In genomic region chr2:180124192-180124591, GRCm38 (mm10) we compare ENCODE assay signal across 24 mouse cellular contexts. TPM values are rescaled to one million over a fixed set of nuclear protein-coding genes. Genes with fewer than 3 reads are reported as not detected.
DNase-seq lines count a peak whose midpoint lies in the region; ATAC-seq and TF ChIP-seq lines count a peak whose summit lies in the region.
"Had no signal": no experiment of that assay in that cellular context is flagged by ENCODE, and none has a peak within 500 bp of the region (broad histone marks: within the 10 kb centered on the region; RNA-seq: fewer than 3 reads in every experiment).

No protein-coding gene starts in this region.

- no peak overlapping the region for H3K9ac ChIP-seq in kidney, postnatal 0 days (ENCODE audit: low read depth, low read length)
- H3K9ac ChIP-seq: limb, embryonic 15.5 days; lung, embryonic 14.5 days; stomach, embryonic 15.5 days had no signal

- peak; percentile 42 for DNase-seq in CD4-positive, CD25-positive, alpha-beta regulatory T cell, adult 2 months (ENCODE audit: low read depth, low spot score)
- no peak for DNase-seq in kidney, postnatal 0 days (ENCODE audit: low spot score)
- no peak for DNase-seq in kidney, adult 18-20 months
- peak; percentile 68 for DNase-seq in 416B (ENCODE audit: low read depth)
- DNase-seq in NIH3T3 (ENCODE audit: low read depth), result peak; percentile 38
- no peak for DNase-seq in left cerebral cortex, postnatal 36 days (ENCODE audit: low spot score in 2 of 2)
- no peak for DNase-seq in thymus, postnatal 25 days
- DNase-seq: cerebellum, adult 2 months; gastrocnemius, postnatal 14 days; heart, adult 18-20 months; layer of hippocampus, postnatal 36 days; lung, embryonic 14.5 days; lung, postnatal 4 days; right cerebral cortex, postnatal 25 days; thymus, adult 2 months had no signal

- H3K4me3 ChIP-seq in kidney, postnatal 0 days (replicated peaks; ENCODE audit: low read depth, low read length), result no peak overlapping the region
- H3K4me3 ChIP-seq: forebrain, embryonic 10.5 days; hindbrain, embryonic 10.5 days; limb, embryonic 15.5 days; midbrain, embryonic 10.5 days; stomach, embryonic 15.5 days had no signal

- TF ChIP-seq CTCF in kidney, postnatal 0 days (IDR thresholded peaks at IDR 0.05; ENCODE audit: low read depth), result peak; percentile 43

- intact Hi-C loops in left cerebral cortex, postnatal 36 days (cut with DNase I), result no loop called here

- no peaks in the 10 kb centered on the region for H3K27me3 ChIP-seq in kidney, postnatal 0 days (ENCODE audit: insufficient read depth, low read length)
- H3K27me3 ChIP-seq: limb, embryonic 15.5 days; stomach, embryonic 15.5 days had no signal

- no peak overlapping the region for H3K27ac ChIP-seq in kidney, postnatal 0 days
- H3K27ac ChIP-seq: forebrain, embryonic 10.5 days; hindbrain, embryonic 10.5 days; limb, embryonic 15.5 days; midbrain, embryonic 10.5 days; stomach, embryonic 15.5 days had no signal

- WGBS in kidney, postnatal 0 days, result 84% methylated on average over 2 of the region's 2 CpGs

- peaks cover 10% of the 10 kb centered on the region; the same call in 1 of the 2 replicates for H3K4me1 ChIP-seq in kidney, postnatal 0 days (replicated peaks; ENCODE audit: insufficient read depth, low read length)

- no peaks in the 10 kb centered on the region for H3K36me3 ChIP-seq in kidney, postnatal 0 days (ENCODE audit: insufficient read depth, low read length)
- H3K36me3 ChIP-seq: stomach, embryonic 15.5 days had no signal

- no peak overlapping the region for H3K4me2 ChIP-seq in kidney, postnatal 0 days (ENCODE audit: low read length)
- H3K4me2 ChIP-seq: limb, embryonic 15.5 days; lung, embryonic 14.5 days; stomach, embryonic 15.5 days had no signal

- ATAC-seq in CD4-positive, CD25-positive, alpha-beta regulatory T cell, adult 4 months, result no peak
- no peak for ATAC-seq in kidney, postnatal 0 days (replicated peaks; ENCODE audit: low FRiP score, low read depth)

- no peaks in the 10 kb centered on the region for H3K9me3 ChIP-seq in kidney, postnatal 0 days (replicated peaks; ENCODE audit: low read length)
- H3K9me3 ChIP-seq: forebrain, embryonic 10.5 days; G1E; hindbrain, embryonic 10.5 days; limb, embryonic 15.5 days; midbrain, embryonic 10.5 days; stomach, embryonic 15.5 days had no signal

RNA-seq across cellular contexts. Expression of gene Osbpl2, which starts 5.1 kb away (rescaled TPM):
- polyA plus RNA-seq in CD4-positive, CD25-positive, alpha-beta regulatory T cell, adult 4 months (2017; shearing (Covaris generic)), result 10 to 100 TPM; 20.6 to 24.3 TPM
- 33.4 and 34.7 TPM in 2 replicates for polyA plus RNA-seq in kidney, postnatal 0 days (2015; fragmentation: Nextera tagmentation; extraction: Ambion mirVana)
- 10 to 100 TPM; 44.2 to 50.4 TPM for total RNA-seq in left cerebral cortex, postnatal 36 days (2021)

RNA-seq across cellular contexts. Expression of gene Hrh3, which starts 19.9 kb away (rescaled TPM):
- not detected for polyA plus RNA-seq in CD4-positive, CD25-positive, alpha-beta regulatory T cell, adult 4 months (2017; shearing (Covaris generic))
- polyA plus RNA-seq in kidney, postnatal 0 days (2015; fragmentation: Nextera tagmentation; extraction: Ambion mirVana), result not detected in 2 replicates
- 10 to 100 TPM; 94.8 to 99.4 TPM for total RNA-seq in left cerebral cortex, postnatal 36 days (2021)
- total RNA-seq: heart, adult 18-20 months had no signal
- polyA plus RNA-seq: G1E; kidney, embryonic 16.5 days; limb, embryonic 15.5 days; lung, embryonic 14.5 days; spleen, adult 2 months had no signal

RNA-seq across cellular contexts. Expression of gene Adrm1, which starts 47.1 kb away (rescaled TPM):
- polyA plus RNA-seq in CD4-positive, CD25-positive, alpha-beta regulatory T cell, adult 4 months (2017; shearing (Covaris generic)), result 100 to 1,000 TPM in 1 of 2 experiments, 10 to 100 TPM in 1; 83.1 to 115 TPM
- 170 and 185 TPM in 2 replicates for polyA plus RNA-seq in kidney, postnatal 0 days (2015; fragmentation: Nextera tagmentation; extraction: Ambion mirVana)
- total RNA-seq in left cerebral cortex, postnatal 36 days (2021), result 100 to 1,000 TPM in 1 of 2 experiments, 10 to 100 TPM in 1; 95.4 to 105 TPM

RNA-seq across cellular contexts. Expression of gene Mtg2, which starts 53.8 kb away (rescaled TPM):
- 10 to 100 TPM; 42.6 to 52.6 TPM for polyA plus RNA-seq in CD4-positive, CD25-positive, alpha-beta regulatory T cell, adult 4 months (2017; shearing (Covaris generic))
- 18.6 and 19.3 TPM in 2 replicates for polyA plus RNA-seq in kidney, postnatal 0 days (2015; fragmentation: Nextera tagmentation; extraction: Ambion mirVana)
- 10 to 100 TPM; 12.6 to 19.1 TPM for total RNA-seq in left cerebral cortex, postnatal 36 days (2021)

Comparison
In these comparisons a context has a peak if more than half of its experiments do, and no peak if none do; other contexts are left out.
1. DNase-seq: peak in CD4-positive, CD25-positive, alpha-beta regulatory T cell, adult 2 months (single experiment), 416B (single experiment) and NIH3T3 (single experiment); none in kidney, postnatal 0 days (single experiment), kidney, adult 18-20 months (single experiment), left cerebral cortex, postnatal 36 days (0 of 2) and thymus, postnatal 25 days (single experiment).